Mouse (Mus musculus) olfactory bulb, adult 2 months (tissue): ENCODE data around the gene Ms4a1. TPM values are rescaled to one million over a fixed set of nuclear protein-coding genes. Genes with fewer than 3 reads are reported as not detected.
"Not testable (repeated sequence)": the region's sequence is repeated elsewhere in the genome, so short reads cannot be mapped to it uniquely, and the experiment has no call there.

Experiments
- H3K27ac ChIP-seq: fragments of 200-500 bp; 2 replicates; pipeline ENCODE4 v1.5.1; 2012; ENCODE audit warnings: low read depth, low read length; ENCODE audit not compliant: insufficient read depth
- H3K4me1 ChIP-seq: fragments of 200-500 bp; 2 replicates; pipeline ENCODE4 v1.6.1; 2012; ENCODE audit warnings: low read length; ENCODE audit not compliant: control insufficient read depth, insufficient read depth
- H3K4me3 ChIP-seq: fragments of 200-500 bp; 2 replicates; pipeline ENCODE4 v1.5.1; 2012; ENCODE audit warnings: mild to moderate bottlenecking, low read depth, low read length, moderate library complexity; ENCODE audit not compliant: insufficient read depth
- CTCF ChIP-seq: fragments of 200-500 bp; IDR thresholded peaks from 2 replicates; pipeline ENCODE4 v1.5.1; 2012; ENCODE audit warnings: low read depth, mild to moderate bottlenecking, low read length, moderate library complexity; ENCODE audit not compliant: insufficient read depth
- POLR2A ChIP-seq: fragments of 200-500 bp; IDR thresholded peaks from 2 replicates; pipeline ENCODE4 v1.6.1; 2012; ENCODE audit warnings: mild to moderate bottlenecking, low read depth, low read length, moderate library complexity; ENCODE audit not compliant: insufficient read depth
- whole genome bisulfite sequencing: fragments of 180-500 bp; shearing (Covaris S2); methylation state at CpG from one replicate; pipeline ENCODE4 v1.1.7; 2018; 5-methylcytosine and 5-hydroxymethylcytosine counted together
- polyA plus RNA-seq: library from polyadenylated mRNA; stranded (reverse); fragments of >200 nt; gene quantifications from 2 replicates; pipeline ENCODE4 v1.2.4, GENCODE M21; 2012; ENCODE audit warnings: low replicate concordance; ENCODE audit not compliant: missing spikeins, insufficient read depth, insufficient read length

Gene Ms4a1
- polyA plus RNA-seq, 1 experiment = not detected

DNA sequence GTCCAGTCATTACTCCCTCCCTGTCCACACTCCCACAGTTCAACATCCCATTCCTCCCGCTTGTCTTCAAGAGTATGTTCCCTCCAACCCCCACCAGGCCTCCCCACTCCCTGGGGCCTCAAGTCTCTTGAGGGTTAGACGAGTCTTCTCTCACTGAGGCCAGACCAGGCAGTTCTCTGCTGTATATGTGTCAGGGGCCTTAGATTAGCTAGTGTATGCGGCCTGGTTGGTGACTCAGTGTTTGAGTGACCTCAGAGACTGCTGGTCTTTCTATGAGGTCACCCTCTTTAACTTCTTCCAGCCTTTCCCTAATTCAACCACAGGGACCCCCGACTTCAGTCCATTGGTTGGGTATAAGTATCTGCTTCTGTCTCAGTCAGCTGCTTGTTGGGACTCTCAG, 915 bp upstream of the Ms4a1 start:
- WGBS = 86% methylated on average over 4 of the region's 4 CpGs
- TF ChIP-seq POLR2A = no peak
- TF ChIP-seq CTCF = no peak

DNA sequence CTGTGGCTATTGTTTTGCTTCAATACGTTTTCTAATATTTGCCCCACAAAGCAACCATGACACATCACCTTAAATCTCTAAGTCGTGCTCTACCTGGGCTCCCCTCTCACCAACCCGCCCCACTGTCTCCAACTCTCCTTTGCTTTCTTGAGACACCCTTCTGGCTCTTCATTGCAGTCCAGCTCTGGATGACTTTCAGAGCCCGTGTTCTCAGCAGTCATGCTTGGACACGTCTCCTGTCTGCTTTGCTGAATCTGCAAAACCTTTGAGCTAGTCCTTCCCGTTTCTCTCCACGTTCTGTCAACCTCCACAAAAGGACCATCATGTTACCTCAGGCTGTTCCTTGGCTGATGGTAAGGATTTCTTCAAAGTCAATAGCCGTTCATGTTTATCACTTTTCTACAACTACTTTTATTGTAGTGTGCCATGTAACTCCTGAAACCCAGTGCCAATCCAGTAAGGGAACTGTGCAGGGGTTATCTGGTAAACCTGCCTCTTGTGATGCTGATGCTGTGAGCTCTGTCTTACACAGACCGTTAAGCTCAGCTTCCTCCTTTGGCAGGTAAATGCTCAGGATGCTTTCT, 1.3 kb downstream of the Ms4a1 start:
- WGBS = 80% methylated on average over 9 of the region's 9 CpGs
- no peaks in the 10 kb centered on the region for H3K4me1 ChIP-seq
- H3K27ac ChIP-seq = no peak overlapping the region
- H3K4me3 ChIP-seq = no peak overlapping the region
- TF ChIP-seq CTCF (no peak), POLR2A (no peak)

More for the DNA sequence above, 915 bp upstream of the Ms4a1 start:
- no peak overlapping the region for H3K27ac ChIP-seq
- no peak overlapping the region for H3K4me3 ChIP-seq
- H3K4me1 ChIP-seq = no peaks in the 10 kb centered on the region

DNA sequence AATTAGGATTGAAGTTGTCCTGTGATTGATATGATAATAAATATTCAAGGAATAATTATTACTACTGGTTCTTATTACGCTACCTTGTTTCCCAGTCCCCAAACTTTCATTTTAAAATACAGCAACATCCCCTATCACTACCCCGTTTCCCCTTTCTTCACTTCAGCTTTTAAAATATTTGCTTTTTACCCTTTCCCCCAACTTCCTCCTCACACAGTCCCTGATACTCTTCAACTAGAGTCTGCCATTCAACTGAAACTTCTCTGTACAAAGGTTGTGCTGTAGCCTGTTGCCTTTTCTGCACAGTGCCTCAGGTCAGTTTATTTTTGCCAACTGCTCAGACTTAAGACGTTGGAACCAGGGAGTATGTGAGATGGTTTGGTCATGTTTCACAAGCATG, 2.5 kb downstream of the Ms4a1 start:
- TF ChIP-seq POLR2A (no peak), CTCF (no peak)
- H3K4me1 ChIP-seq = no peaks in the 10 kb centered on the region
- no peak overlapping the region for H3K4me3 ChIP-seq
- no peak overlapping the region for H3K27ac ChIP-seq
- 83% methylated on average over 3 of the region's 3 CpGs for WGBS

DNA sequence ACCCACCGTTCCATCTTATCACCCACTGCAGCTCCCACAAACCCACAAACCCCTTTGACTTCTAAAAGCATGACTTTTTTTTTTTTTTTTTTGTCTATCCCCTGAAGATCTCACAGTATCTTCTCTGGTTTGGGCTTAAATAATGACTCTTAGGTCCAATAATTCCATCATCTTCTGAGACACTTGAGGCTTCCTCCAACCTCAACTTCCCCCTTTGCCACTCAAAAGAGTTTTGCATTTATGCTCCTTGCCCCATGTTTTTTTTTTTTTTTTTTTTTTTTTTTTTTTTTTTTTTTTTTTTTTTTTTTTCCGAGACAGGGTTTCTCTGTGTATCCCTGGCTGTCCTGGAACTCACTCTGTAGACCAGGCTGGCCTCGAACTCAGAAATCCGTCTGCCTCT, 3.1 kb downstream of the Ms4a1 start:
- not testable (repeated sequence) for H3K27ac ChIP-seq, H3K4me3 ChIP-seq, H3K4me1 ChIP-seq
- WGBS = 75% methylated on average over 4 of the region's 4 CpGs

DNA sequence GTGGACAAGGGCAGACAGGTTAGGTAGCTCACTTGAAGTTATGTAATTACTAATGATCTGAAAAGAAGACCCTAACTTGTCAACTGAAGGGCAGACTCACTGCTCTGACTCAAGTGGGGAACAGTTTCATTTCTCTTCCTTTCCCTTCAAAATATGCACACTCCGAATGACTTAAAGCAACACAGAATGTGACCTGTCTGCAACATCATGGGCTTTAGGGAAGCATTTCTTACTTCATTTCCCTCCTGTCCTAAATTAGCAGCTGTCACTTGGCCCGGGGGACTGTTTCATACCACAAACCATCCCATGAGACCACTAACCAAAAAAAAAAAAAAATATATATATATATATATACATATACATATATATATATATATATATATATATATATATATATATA, 4.5 kb downstream of the Ms4a1 start:
- Histone ChIP-seq H3K27ac (no peak overlapping the region), H3K4me3 (no peak overlapping the region), H3K4me1 (no peaks in the 10 kb centered on the region)
- 96% methylated on average over 2 of the region's 2 CpGs for WGBS
- TF ChIP-seq POLR2A (no peak), CTCF (no peak)

DNA sequence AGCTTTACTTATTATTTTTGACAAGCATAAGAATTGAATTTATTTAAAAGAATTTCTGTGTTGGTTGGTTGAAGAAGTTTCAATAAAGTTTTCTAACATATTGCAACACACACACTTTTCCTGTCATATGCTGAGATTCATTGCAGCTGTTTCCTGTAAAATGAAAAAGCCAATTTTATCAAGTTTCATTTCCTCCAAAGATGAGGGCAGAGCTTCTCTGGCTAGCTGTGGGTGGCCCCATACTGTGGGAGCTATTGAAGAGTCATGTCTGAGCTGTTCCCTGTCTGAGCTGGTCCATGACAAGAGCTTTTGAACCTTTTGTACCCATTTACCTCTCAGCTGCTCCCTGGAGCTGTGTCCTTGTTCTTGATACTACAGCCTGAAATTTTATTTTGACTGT, 21.8 kb downstream of the Ms4a1 start:
- TF ChIP-seq CTCF = no peak
- TF ChIP-seq POLR2A = no peak
- Histone ChIP-seq H3K4me1 (no peaks in the 10 kb centered on the region), H3K27ac (no peak overlapping the region), H3K4me3 (no peak overlapping the region)

DNA sequence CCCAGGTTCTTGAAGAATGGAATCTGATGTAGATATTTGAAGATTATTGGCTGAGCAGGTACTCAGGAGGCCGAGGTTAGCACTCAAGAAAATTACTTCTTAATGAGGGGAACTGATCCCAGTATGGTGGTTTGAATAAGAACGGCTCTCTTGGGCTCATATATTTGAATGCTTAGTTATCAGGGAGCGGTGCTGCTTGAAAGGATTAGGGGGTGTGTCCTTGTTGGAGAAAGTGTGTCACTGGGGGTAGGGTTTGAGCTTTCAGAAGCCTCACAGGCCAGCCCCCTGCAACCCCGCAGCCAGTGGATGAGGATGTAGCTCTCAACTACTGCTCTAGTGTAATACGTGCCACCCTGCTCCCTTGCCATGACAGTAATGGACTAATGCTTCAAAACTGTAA, 23.5 kb downstream of the Ms4a1 start:
- TF ChIP-seq CTCF = no peak
- no peak for TF ChIP-seq POLR2A
- Histone ChIP-seq H3K4me3 (no peak overlapping the region), H3K4me1 (no peaks in the 10 kb centered on the region), H3K27ac (no peak overlapping the region)
- 49% methylated on average over 5 of the region's 5 CpGs for WGBS

DNA sequence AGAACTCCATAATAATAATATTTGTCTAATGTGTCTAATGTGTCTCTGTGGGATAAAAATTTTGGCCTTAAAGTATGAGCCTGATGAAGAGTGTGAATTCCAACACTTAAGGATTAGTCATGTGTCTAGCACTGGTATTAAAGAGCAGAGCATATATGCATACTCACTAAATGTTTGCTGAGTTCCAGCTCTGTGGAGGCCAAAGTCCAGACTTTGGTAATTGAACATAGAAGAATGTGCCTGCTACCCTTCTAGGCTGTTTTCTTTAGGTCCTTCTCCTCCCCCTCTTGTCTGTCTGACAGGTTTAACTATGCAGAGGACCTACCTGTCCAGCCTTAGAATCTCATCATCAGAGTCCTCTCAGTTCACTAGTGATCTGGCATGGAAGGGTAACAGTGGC, 30.2 kb downstream of the Ms4a1 start:
- TF ChIP-seq POLR2A = no peak
- no peak for TF ChIP-seq CTCF
- no peak overlapping the region for H3K4me3 ChIP-seq
- H3K4me1 ChIP-seq = no peaks in the 10 kb centered on the region
- no peak overlapping the region for H3K27ac ChIP-seq

DNA sequence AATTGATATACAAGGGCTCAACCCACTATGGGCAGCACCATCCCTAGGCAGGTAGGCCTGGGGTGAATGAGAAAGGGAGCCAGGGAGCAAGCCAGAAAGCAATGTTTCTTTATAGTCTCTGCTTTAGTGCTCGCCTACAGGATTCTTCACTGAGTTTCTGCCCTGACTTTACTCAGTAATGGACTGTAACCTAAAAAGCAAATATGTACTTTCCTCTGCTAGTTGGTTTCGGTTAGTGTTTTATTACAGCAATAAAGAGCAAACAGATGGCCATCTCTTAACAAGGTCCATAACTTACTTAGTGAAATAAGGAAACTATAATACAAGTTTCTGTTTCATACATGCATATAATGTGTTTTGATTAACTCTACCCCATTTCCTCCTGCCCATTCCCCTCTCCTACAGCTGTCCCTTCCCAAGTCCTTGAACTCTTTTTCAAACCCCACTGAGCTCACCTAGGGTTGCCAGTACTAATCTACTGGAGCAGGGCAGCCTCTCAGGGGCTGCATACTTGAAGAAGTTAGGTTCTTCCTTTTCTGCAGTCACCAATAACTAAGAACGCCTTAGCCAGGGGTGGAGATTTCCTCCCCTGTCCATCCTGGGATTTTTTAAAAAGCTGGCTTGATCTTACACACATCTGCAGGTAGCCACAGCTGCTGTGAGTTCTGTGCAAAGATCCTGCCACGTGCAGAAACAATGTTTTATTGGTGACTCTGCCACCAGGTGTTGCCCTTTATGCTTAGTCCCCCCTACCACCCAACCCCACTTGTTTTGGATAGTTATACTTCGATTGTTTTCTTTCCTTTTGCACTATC, 30.9 kb downstream of the Ms4a1 start:
- no peak for TF ChIP-seq CTCF
- TF ChIP-seq POLR2A = no peak
- H3K4me3 ChIP-seq = no peak overlapping the region
- no peak overlapping the region for H3K27ac ChIP-seq
- 74% methylated on average over 5 of the region's 5 CpGs for WGBS
- no peaks in the 10 kb centered on the region for H3K4me1 ChIP-seq

DNA sequence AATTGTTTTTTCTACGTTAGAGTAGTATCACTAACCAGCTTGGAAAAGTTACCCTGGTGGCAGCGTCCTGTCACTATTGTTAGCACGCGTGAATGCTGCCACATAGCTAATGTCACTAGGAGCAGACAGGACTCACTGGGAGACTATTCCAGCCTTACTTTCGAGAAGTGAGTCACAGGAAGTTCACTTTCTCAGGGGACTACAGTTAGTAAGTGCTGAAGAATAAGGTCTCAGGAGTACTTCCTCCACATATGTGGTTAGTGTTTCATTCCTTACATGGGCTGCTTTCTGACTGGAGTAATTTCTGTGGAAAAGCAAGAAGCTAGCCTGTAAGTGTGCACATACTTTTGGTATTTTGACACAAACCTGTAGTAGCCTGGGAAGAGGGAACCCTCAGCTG, 31.8 kb downstream of the Ms4a1 start:
- TF ChIP-seq POLR2A = no peak
- no peak for TF ChIP-seq CTCF
- WGBS = 72% methylated on average over 5 of the region's 5 CpGs

DNA sequence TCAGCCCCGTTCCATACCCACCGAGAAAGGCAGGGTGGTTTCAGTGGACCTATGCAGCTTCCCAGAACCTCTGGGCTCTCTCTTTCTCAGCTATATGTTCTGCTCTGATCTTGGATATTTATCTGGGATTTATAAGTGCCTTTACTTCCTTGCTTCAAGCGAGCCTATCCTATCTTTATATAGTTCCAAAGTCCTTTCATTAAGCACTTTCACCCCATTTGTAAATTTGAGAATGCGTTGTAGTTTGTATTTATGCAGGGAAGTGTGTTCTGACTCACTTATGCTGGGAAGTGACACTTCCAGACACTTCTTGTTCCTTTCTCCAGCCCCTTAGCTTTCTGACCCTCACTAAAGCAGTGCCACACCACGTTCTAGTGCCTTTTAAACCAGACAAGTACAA, 33.7 kb downstream of the Ms4a1 start, which contains the start of gene Ms4a12:
Gene Ms4a12 (minus strand): TSS at position 101 of the 400 bp plus-strand sequence.
- 72% methylated on average over 5 of the region's 5 CpGs for WGBS
- Histone ChIP-seq H3K27ac (no peak within 1 kb of the TSS), H3K4me1 (no peaks in the 10 kb centered on the region), H3K4me3 (no peak within 1 kb of the TSS)
- TF ChIP-seq CTCF = no peak
- no peak for TF ChIP-seq POLR2A

More for the DNA sequence above, 31.8 kb downstream of the Ms4a1 start:
- H3K4me1 ChIP-seq = no peaks in the 10 kb centered on the region
- H3K27ac ChIP-seq = no peak overlapping the region
- H3K4me3 ChIP-seq = no peak overlapping the region

Other genes with a start within 250 kb of the Ms4a1 start
- gene Ms4a18, start 248.2 kb downstream of the Ms4a1 start, polyA plus RNA-seq = not detected in 2 replicates
- gene Ms4a8a, start 185.1 kb downstream of the Ms4a1 start, polyA plus RNA-seq = not detected in 2 replicates
- gene 1700017D01Rik, start 135.4 kb downstream of the Ms4a1 start, polyA plus RNA-seq = not detected in 2 replicates
- gene 1700025F22Rik, start 100.9 kb downstream of the Ms4a1 start, polyA plus RNA-seq = not detected in 2 replicates
- not detected in 2 replicates for gene Ms4a13, start 69.5 kb downstream of the Ms4a1 start, polyA plus RNA-seq
- not detected in 2 replicates for gene Ms4a12, start 33.8 kb downstream of the Ms4a1 start, polyA plus RNA-seq
- not detected in 2 replicates for gene Ms4a5, start 17.6 kb upstream of the Ms4a1 start, polyA plus RNA-seq
- gene Ms4a14, start 48.2 kb upstream of the Ms4a1 start, polyA plus RNA-seq = not detected in 2 replicates
- not detected in 2 replicates for gene Ms4a7, start 69.9 kb upstream of the Ms4a1 start, polyA plus RNA-seq
- not detected in 2 replicates for gene Ms4a4a, start 109.3 kb upstream of the Ms4a1 start, polyA plus RNA-seq
- gene Ms4a4c, start 138.5 kb upstream of the Ms4a1 start, polyA plus RNA-seq = not detected in 2 replicates
- not detected in 2 replicates for gene Ms4a4b, start 177.3 kb upstream of the Ms4a1 start, polyA plus RNA-seq
- gene Ms4a6c, start 203.1 kb upstream of the Ms4a1 start, polyA plus RNA-seq = not detected in 2 replicates
- gene Gm8369, start 219.7 kb upstream of the Ms4a1 start, polyA plus RNA-seq = not detected in 2 replicates